Mouse (Mus musculus): ENCODE data around the gene Nsf. TPM values are rescaled to one million over a fixed set of nuclear protein-coding genes. Genes with fewer than 3 reads are reported as not detected.

Gene Nsf
- polyA plus RNA-seq, 1 experiment from 2014 or later: 47.5 TPM

GRCm38 (mm10) chr11:103856641-103857040 lies 97.2 kb downstream of the Nsf start:
- H3K9me3 ChIP-seq (ENCODE audit: low read length): no peaks in the 10 kb centered on the region

GRCm38 (mm10) chr11:103854294-103854693 lies 99.6 kb downstream of the Nsf start:
- Histone ChIP-seq H3K9me3 (ENCODE audit: low read length) (no peaks in the 10 kb centered on the region), H3K27ac (ENCODE audit: low read length) (no peak overlapping the region), H3K4me3 (ENCODE audit: low read length) (no peak overlapping the region), H3K4me1 (ENCODE audit: insufficient read depth, low read length) (0 out of 2 replicates have a peak, but pooled peaks cover 5% of the 10 kb centered on the region), H3K36me3 (ENCODE audit: insufficient read depth, low read length) (no peaks in the 10 kb centered on the region), H3K4me2 (replicated peaks; ENCODE audit: low read depth, low read length) (no peak overlapping the region), H3K27me3 (ENCODE audit: insufficient read depth, low read length) (no peaks in the 10 kb centered on the region), H3K9ac (replicated peaks; ENCODE audit: low read length) (no peak overlapping the region)
- WGBS: 58% methylated on average over 9 of the region's 9 CpGs
- ATAC-seq (ENCODE audit: low FRiP score, low TSS enrichment): no peak

More at GRCm38 (mm10) chr11:103856641-103857040, 97.2 kb downstream of the Nsf start:
- no peaks in the 10 kb centered on the region for H3K36me3 ChIP-seq (ENCODE audit: insufficient read depth, low read length)
- H3K4me3 ChIP-seq (ENCODE audit: low read length): no peak overlapping the region
- ATAC-seq (ENCODE audit: low FRiP score, low TSS enrichment): no peak
- no peak overlapping the region for H3K9ac ChIP-seq (replicated peaks; ENCODE audit: low read length)
- H3K27me3 ChIP-seq (ENCODE audit: insufficient read depth, low read length): no peaks in the 10 kb centered on the region
- no peak overlapping the region for H3K4me2 ChIP-seq (replicated peaks; ENCODE audit: low read depth, low read length)
- 93% methylated on average over 7 of the region's 7 CpGs for WGBS
- no peak overlapping the region for H3K27ac ChIP-seq (ENCODE audit: low read length)
- 0 out of 2 replicates have a peak, but pooled peaks cover 5% of the 10 kb centered on the region for H3K4me1 ChIP-seq (ENCODE audit: insufficient read depth, low read length)

DNA sequence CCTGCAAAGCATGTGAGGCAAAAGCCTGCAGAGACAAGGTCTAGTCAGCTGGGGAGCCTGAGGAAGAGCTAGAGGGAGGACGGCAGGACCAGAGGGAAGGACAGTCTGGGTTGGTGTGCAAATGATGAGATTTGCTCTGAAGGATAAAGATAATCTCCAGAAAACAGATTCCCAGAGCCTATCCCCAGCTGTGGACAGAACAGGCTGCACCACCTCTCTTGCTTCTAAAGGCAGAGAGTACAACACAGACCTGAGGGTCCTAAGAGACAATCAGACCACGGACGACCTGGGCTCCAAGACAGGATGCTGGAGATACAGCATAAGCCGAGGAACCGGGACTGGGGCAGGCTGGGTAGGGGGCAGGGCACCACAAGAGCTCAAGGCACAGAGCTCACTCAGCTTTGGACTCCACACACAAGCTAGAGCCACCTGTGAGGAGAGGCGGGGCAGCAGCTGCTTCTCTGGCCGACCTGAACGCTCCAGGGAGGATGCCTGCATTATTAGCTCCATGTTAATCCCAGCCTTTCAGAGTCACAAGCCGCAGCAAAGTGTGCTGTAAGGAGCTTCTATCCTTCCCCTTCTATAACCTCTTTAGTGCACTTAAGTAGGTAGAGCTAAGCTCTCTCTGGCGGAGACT lies 100.5 kb downstream of the Nsf start:
- 0 out of 2 replicates have a peak, but pooled peaks cover 5% of the 10 kb centered on the region for H3K4me1 ChIP-seq (ENCODE audit: insufficient read depth, low read length)
- no peaks in the 10 kb centered on the region for H3K27me3 ChIP-seq (ENCODE audit: insufficient read depth, low read length)
- no peaks in the 10 kb centered on the region for H3K9me3 ChIP-seq (ENCODE audit: low read length)
- 53% methylated on average over 10 of the region's 10 CpGs for WGBS
- H3K9ac ChIP-seq (replicated peaks; ENCODE audit: low read length): no peak overlapping the region
- H3K4me2 ChIP-seq (replicated peaks; ENCODE audit: low read depth, low read length): no peak overlapping the region
- ATAC-seq (ENCODE audit: low FRiP score, low TSS enrichment): no peak
- H3K36me3 ChIP-seq (ENCODE audit: insufficient read depth, low read length): no peaks in the 10 kb centered on the region
- H3K27ac ChIP-seq (ENCODE audit: low read length): no peak overlapping the region
- no peak overlapping the region for H3K4me3 ChIP-seq (ENCODE audit: low read length)

GRCm38 (mm10) chr11:103852590-103853283 lies 101.1 kb downstream of the Nsf start:
- Histone ChIP-seq H3K27me3 (ENCODE audit: insufficient read depth, low read length) (no peaks in the 10 kb centered on the region), H3K9ac (replicated peaks; ENCODE audit: low read length) (no peak overlapping the region), H3K4me3 (ENCODE audit: low read length) (no peak overlapping the region), H3K27ac (ENCODE audit: low read length) (no peak overlapping the region), H3K36me3 (ENCODE audit: insufficient read depth, low read length) (no peaks in the 10 kb centered on the region), H3K4me2 (replicated peaks; ENCODE audit: low read depth, low read length) (no peak overlapping the region), H3K9me3 (ENCODE audit: low read length) (no peaks in the 10 kb centered on the region), H3K4me1 (ENCODE audit: insufficient read depth, low read length) (0 out of 2 replicates have a peak, but pooled peaks cover 5% of the 10 kb centered on the region)
- 58% methylated on average over 16 of the region's 16 CpGs for WGBS
- no peak for ATAC-seq (ENCODE audit: low FRiP score, low TSS enrichment)

- ATAC-seq (ENCODE audit: low FRiP score, low TSS enrichment): no peak
- WGBS: 84% methylated on average over 11 of the region's 11 CpGs
Measured at GRCm38 (mm10) chr11:103848287-103848686, 105.6 kb downstream of the Nsf start.

GRCm38 (mm10) chr11:103840834-103841233 lies 113.0 kb downstream of the Nsf start:
- Histone ChIP-seq H3K27ac (ENCODE audit: low read length) (no peak overlapping the region), H3K27me3 (ENCODE audit: insufficient read depth, low read length) (no peaks in the 10 kb centered on the region), H3K9ac (replicated peaks; ENCODE audit: low read length) (no peak overlapping the region), H3K4me3 (ENCODE audit: low read length) (no peak overlapping the region), H3K4me1 (ENCODE audit: insufficient read depth, low read length) (peaks cover 10% of the 10 kb centered on the region; the same call in 1 of the 2 replicates), H3K4me2 (replicated peaks; ENCODE audit: low read depth, low read length) (peak overlapping the region; percentile 2; the same call in 1 of the 2 replicates), H3K36me3 (ENCODE audit: insufficient read depth, low read length) (no peaks in the 10 kb centered on the region), H3K9me3 (ENCODE audit: low read length) (no peaks in the 10 kb centered on the region)
- WGBS: 10% methylated on average over 11 of the region's 11 CpGs
- no peak for ATAC-seq (ENCODE audit: low FRiP score, low TSS enrichment)

More at GRCm38 (mm10) chr11:103848287-103848686, 105.6 kb downstream of the Nsf start:
- no peak overlapping the region for H3K27ac ChIP-seq (ENCODE audit: low read length)
- H3K4me3 ChIP-seq (ENCODE audit: low read length): no peak overlapping the region
- H3K36me3 ChIP-seq (ENCODE audit: insufficient read depth, low read length): no peaks in the 10 kb centered on the region
- H3K4me1 ChIP-seq (ENCODE audit: insufficient read depth, low read length): no peaks in the 10 kb centered on the region
- H3K9ac ChIP-seq (replicated peaks; ENCODE audit: low read length): no peak overlapping the region
- no peak overlapping the region for H3K4me2 ChIP-seq (replicated peaks; ENCODE audit: low read depth, low read length)
- no peaks in the 10 kb centered on the region for H3K9me3 ChIP-seq (ENCODE audit: low read length)
- no peaks in the 10 kb centered on the region for H3K27me3 ChIP-seq (ENCODE audit: insufficient read depth, low read length)

- no peak overlapping the region for H3K4me2 ChIP-seq (replicated peaks; ENCODE audit: low read depth, low read length)
- ATAC-seq (ENCODE audit: low FRiP score, low TSS enrichment): no peak
- peaks cover 10% of the 10 kb centered on the region; the same call in 1 of the 2 replicates for H3K4me1 ChIP-seq (ENCODE audit: insufficient read depth, low read length)
- H3K9me3 ChIP-seq (ENCODE audit: low read length): no peaks in the 10 kb centered on the region
- no peak overlapping the region for H3K27ac ChIP-seq (ENCODE audit: low read length)
- no peaks in the 10 kb centered on the region for H3K27me3 ChIP-seq (ENCODE audit: insufficient read depth, low read length)
- H3K4me3 ChIP-seq (ENCODE audit: low read length): no peak overlapping the region
- no peak overlapping the region for H3K9ac ChIP-seq (replicated peaks; ENCODE audit: low read length)
- H3K36me3 ChIP-seq (ENCODE audit: insufficient read depth, low read length): no peaks in the 10 kb centered on the region
- WGBS: 79% methylated on average over 2 of the region's 2 CpGs
Measured at GRCm38 (mm10) chr11:103838955-103839354, 114.9 kb downstream of the Nsf start.

DNA sequence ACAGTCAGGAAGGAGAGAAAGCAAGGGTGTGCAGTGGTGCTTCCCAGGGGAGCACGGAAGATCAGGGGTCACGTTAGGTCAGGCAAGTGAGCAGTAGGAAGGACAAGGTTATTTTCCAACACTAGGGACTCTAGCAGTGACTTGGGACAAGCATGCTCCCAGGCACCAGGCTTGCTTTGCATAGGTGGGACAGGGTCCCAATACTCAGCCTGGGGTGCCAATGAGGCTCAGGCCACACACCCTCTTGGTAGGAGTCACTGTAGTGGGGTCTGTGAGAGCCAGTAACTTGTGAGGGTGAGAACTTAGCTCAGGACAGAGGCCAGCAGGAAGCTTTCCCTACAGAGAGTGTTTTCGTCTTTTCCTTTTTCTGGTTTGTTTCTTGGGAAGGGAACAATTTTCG lies 121.5 kb downstream of the Nsf start:
- no peaks in the 10 kb centered on the region for H3K9me3 ChIP-seq (ENCODE audit: low read length)
- 0 out of 2 replicates have a peak, but pooled peaks cover 5% of the 10 kb centered on the region for H3K36me3 ChIP-seq (ENCODE audit: insufficient read depth, low read length)
- H3K27ac ChIP-seq (ENCODE audit: low read length): no peak overlapping the region
- H3K4me2 ChIP-seq (replicated peaks; ENCODE audit: low read depth, low read length): no peak overlapping the region
- no peaks in the 10 kb centered on the region for H3K4me1 ChIP-seq (ENCODE audit: insufficient read depth, low read length)
- no peaks in the 10 kb centered on the region for H3K27me3 ChIP-seq (ENCODE audit: insufficient read depth, low read length)
- H3K9ac ChIP-seq (replicated peaks; ENCODE audit: low read length): no peak overlapping the region
- WGBS: 87% methylated on average over 4 of the region's 4 CpGs
- H3K4me3 ChIP-seq (ENCODE audit: low read length): no peak overlapping the region
- ATAC-seq (ENCODE audit: low FRiP score, low TSS enrichment): no peak

DNA sequence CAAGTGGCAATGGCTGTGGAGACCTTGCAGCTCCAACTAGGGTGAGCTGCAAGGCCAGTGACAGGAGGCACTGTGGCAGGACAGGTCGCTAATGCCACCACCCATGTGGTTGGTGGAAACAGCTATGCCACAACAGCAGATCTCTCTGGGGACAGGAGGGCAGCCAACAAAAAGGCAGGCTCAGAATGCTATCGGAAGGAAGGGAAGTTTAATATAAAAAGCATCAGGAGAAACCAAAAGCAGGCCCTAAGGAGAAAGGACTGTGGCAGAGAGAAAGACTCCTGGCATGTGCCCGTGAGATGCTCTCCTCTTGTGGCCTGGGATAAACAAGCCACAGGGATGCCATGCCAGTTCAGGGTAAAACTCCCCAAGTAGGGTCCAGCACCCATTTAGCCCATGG lies 122.1 kb downstream of the Nsf start:
- ATAC-seq (ENCODE audit: low FRiP score, low TSS enrichment): no peak
- Histone ChIP-seq H3K27ac (ENCODE audit: low read length) (no peak overlapping the region), H3K4me1 (ENCODE audit: insufficient read depth, low read length) (no peaks in the 10 kb centered on the region), H3K9me3 (ENCODE audit: low read length) (no peaks in the 10 kb centered on the region), H3K36me3 (ENCODE audit: insufficient read depth, low read length) (0 out of 2 replicates have a peak, but pooled peaks cover 9% of the 10 kb centered on the region), H3K4me3 (ENCODE audit: low read length) (no peak overlapping the region), H3K9ac (replicated peaks; ENCODE audit: low read length) (no peak overlapping the region), H3K27me3 (ENCODE audit: insufficient read depth, low read length) (no peaks in the 10 kb centered on the region), H3K4me2 (replicated peaks; ENCODE audit: low read depth, low read length) (no peak overlapping the region)
- 91% methylated on average over 3 of the region's 3 CpGs for WGBS

DNA sequence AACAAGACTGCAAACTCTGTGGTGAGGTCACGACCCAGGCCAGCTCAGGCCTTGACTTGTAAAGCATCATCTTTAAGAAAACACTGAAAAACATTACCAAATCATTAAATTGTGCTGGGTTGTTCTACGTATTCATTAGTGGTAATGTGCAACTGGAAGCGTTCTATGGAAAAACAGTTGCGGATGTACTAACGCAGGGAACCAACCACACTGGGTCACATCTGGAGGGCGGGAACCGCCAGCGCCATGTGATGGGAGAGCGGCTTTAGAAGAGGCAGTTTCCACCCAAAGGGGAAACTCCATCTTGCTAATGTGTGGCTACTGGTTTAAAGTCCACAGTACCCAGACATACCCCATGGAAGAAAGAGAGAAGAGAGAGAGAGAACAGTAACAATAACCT lies 123.4 kb downstream of the Nsf start:
- no peaks in the 10 kb centered on the region for H3K27me3 ChIP-seq (ENCODE audit: insufficient read depth, low read length)
- H3K4me2 ChIP-seq (replicated peaks; ENCODE audit: low read depth, low read length): no peak overlapping the region
- no peak overlapping the region for H3K4me3 ChIP-seq (ENCODE audit: low read length)
- 89% methylated on average over 9 of the region's 9 CpGs for WGBS
- no peaks in the 10 kb centered on the region for H3K9me3 ChIP-seq (ENCODE audit: low read length)
- no peaks in the 10 kb centered on the region for H3K4me1 ChIP-seq (ENCODE audit: insufficient read depth, low read length)
- H3K9ac ChIP-seq (replicated peaks; ENCODE audit: low read length): no peak overlapping the region
- H3K36me3 ChIP-seq (ENCODE audit: insufficient read depth, low read length): 0 out of 2 replicates have a peak, but pooled peaks cover 13% of the 10 kb centered on the region
- no peak for ATAC-seq (ENCODE audit: low FRiP score, low TSS enrichment)
- no peak overlapping the region for H3K27ac ChIP-seq (ENCODE audit: low read length)
